Mouse (Mus musculus): Measurements from ENCODE around the gene 2810021J22Rik. TPM values are rescaled to one million over a fixed set of nuclear protein-coding genes. Genes with fewer than 3 reads are reported as not detected.
"Not testable (repeated sequence)": the region's sequence is repeated elsewhere in the genome, so short reads cannot be mapped to it uniquely, and the experiment has no call there.

The 2810021J22Rik gene
- total RNA-seq (2015) (1.9 and 3.7 TPM in 2 replicates), total RNA-seq (2017) (2.9 and 5.0 TPM in 2 replicates)

- ATAC-seq (replicated peaks; ENCODE audit: poor library complexity): peak; percentile 97
Observed at GRCm38 (mm10) chr11:58867039-58867953, at the start of gene 2810021J22Rik. Gene 2810021J22Rik (plus strand): TSS chr11:58867216.

- ATAC-seq (replicated peaks; ENCODE audit: poor library complexity): not testable (repeated sequence)
Observed at GRCm38 (mm10) chr11:58828937-58829336, 38.1 kb upstream of the 2810021J22Rik start, which contains the start of gene Olfr312. Gene Olfr312 (plus strand): TSS chr11:58829237.

- no peak for ATAC-seq (replicated peaks; ENCODE audit: poor library complexity)
Observed at GRCm38 (mm10) chr11:58829764-58830163, 37.3 kb upstream of the 2810021J22Rik start.

- ATAC-seq (replicated peaks; ENCODE audit: poor library complexity): not testable (repeated sequence)
Observed at GRCm38 (mm10) chr11:58832541-58832940, 34.5 kb upstream of the 2810021J22Rik start.

GRCm38 (mm10) chr11:58838951-58839350 is 28.1 kb upstream of the 2810021J22Rik start, which contains the start of gene Olfr311:
Gene Olfr311 (plus strand): TSS chr11:58839251.
- ATAC-seq (replicated peaks; ENCODE audit: poor library complexity): not testable (repeated sequence)

- peak; percentile 100 for ATAC-seq (replicated peaks; ENCODE audit: poor library complexity)
Observed at GRCm38 (mm10) chr11:58846919-58847461, 20.0 kb upstream of the 2810021J22Rik start, which contains the start of gene Gm12258. Gene Gm12258 (plus strand): TSS chr11:58847158.

- no peak for ATAC-seq (replicated peaks; ENCODE audit: poor library complexity)
Observed at GRCm38 (mm10) chr11:58847636-58848035, 19.4 kb upstream of the 2810021J22Rik start.

- ATAC-seq (replicated peaks; ENCODE audit: poor library complexity): no peak
Observed at GRCm38 (mm10) chr11:58849731-58850130, 17.3 kb upstream of the 2810021J22Rik start.

- ATAC-seq (replicated peaks; ENCODE audit: poor library complexity): no peak
Observed at GRCm38 (mm10) chr11:58860744-58861143, 6.3 kb upstream of the 2810021J22Rik start.

- peak; percentile 14; the same call in 1 of the 2 replicates for ATAC-seq (replicated peaks; ENCODE audit: poor library complexity)
Observed at GRCm38 (mm10) chr11:58867954-58868330, 926 bp downstream of the 2810021J22Rik start.

GRCm38 (mm10) chr11:58870961-58871360 is 3.9 kb downstream of the 2810021J22Rik start:
- no peak for ATAC-seq (replicated peaks; ENCODE audit: poor library complexity)

- 0 out of 2 replicates have a peak, but pooled peaks have one; percentile 20 for ATAC-seq (replicated peaks; ENCODE audit: poor library complexity)
Observed at GRCm38 (mm10) chr11:58883756-58884155, 16.7 kb downstream of the 2810021J22Rik start.

GRCm38 (mm10) chr11:58890511-58890910 is 23.5 kb downstream of the 2810021J22Rik start:
- no peak for ATAC-seq (replicated peaks; ENCODE audit: poor library complexity)

GRCm38 (mm10) chr11:58894456-58894855 is 27.4 kb downstream of the 2810021J22Rik start:
- no peak for ATAC-seq (replicated peaks; ENCODE audit: poor library complexity)

GRCm38 (mm10) chr11:58897485-58897884 is 30.5 kb downstream of the 2810021J22Rik start:
- ATAC-seq (replicated peaks; ENCODE audit: poor library complexity): no peak

GRCm38 (mm10) chr11:58901080-58901479 is 34.1 kb downstream of the 2810021J22Rik start:
- peak; percentile 33; the same call in 1 of the 2 replicates for ATAC-seq (replicated peaks; ENCODE audit: poor library complexity)

- ATAC-seq (replicated peaks; ENCODE audit: poor library complexity): peak; percentile 92
Observed at GRCm38 (mm10) chr11:58903511-58904409, 36.7 kb downstream of the 2810021J22Rik start, which contains the start of gene Zfp39. Gene Zfp39 (minus strand): TSS chr11:58904225.

- no peak for ATAC-seq (replicated peaks; ENCODE audit: poor library complexity)
Observed at GRCm38 (mm10) chr11:58904410-58904718, 37.3 kb downstream of the 2810021J22Rik start.

- peak; percentile 43 for ATAC-seq (replicated peaks; ENCODE audit: poor library complexity)
Observed at GRCm38 (mm10) chr11:58904838-58905237, 37.8 kb downstream of the 2810021J22Rik start.

GRCm38 (mm10) chr11:58913776-58914175 is 46.8 kb downstream of the 2810021J22Rik start:
- ATAC-seq (replicated peaks; ENCODE audit: poor library complexity): peak; percentile 26; the same call in 1 of the 2 replicates

Data from megakaryocyte progenitor cell, adult 5-6 weeks (primary cell).